Mouse (Mus musculus) G1E (cell line): ENCODE results near the gene Med25. TPM values are rescaled to one million over a fixed set of nuclear protein-coding genes. Genes with fewer than 3 reads are reported as not detected.

Experiments
- ATAC-seq: 2 replicates; pipeline ENCODE4 v1.8.0; 2016; ENCODE audit warnings: mild to moderate bottlenecking; ENCODE audit not compliant: insufficient number of reproducible peaks, poor library complexity, low FRiP score, severe bottlenecking; ENCODE audit errors: extremely low read depth
- DNase-seq: peaks from one replicate; pipeline ENCODE4 v3.0.0; 2012; ENCODE audit warnings: low spot score
- H3K27me3 ChIP-seq: 2 replicates; pipeline ENCODE4 v1.6.1; 2012; ENCODE audit warnings: mild to moderate bottlenecking, low read length, inconsistent platforms; ENCODE audit not compliant: insufficient read depth
- H3K36me3 ChIP-seq: replicated peaks from 2 replicates; pipeline ENCODE3; 2012; ENCODE audit warnings: mild to moderate bottlenecking, inconsistent platforms
- H3K4me1 ChIP-seq: 2 replicates; pipeline ENCODE4 v1.6.1; 2012; ENCODE audit warnings: low read depth, low read length, inconsistent platforms, mixed read lengths; ENCODE audit not compliant: insufficient read depth
- H3K4me3 ChIP-seq: 2 replicates; pipeline ENCODE4 v1.5.1; 2012; ENCODE audit warnings: low read depth, mild to moderate bottlenecking, inconsistent platforms, low read length, moderate library complexity, mixed read lengths
- H3K9me3 ChIP-seq: replicated peaks from 2 replicates; pipeline ENCODE4 v1.6.1; 2012; ENCODE audit warnings: inconsistent platforms
- CTCF ChIP-seq: IDR thresholded peaks from 2 replicates; pipeline ENCODE4 v1.5.1; 2012; ENCODE audit warnings: low read depth, low read length, inconsistent platforms, mixed read lengths
- GATA1 ChIP-seq: IDR thresholded peaks from 2 replicates; pipeline ENCODE4 v1.6.1; 2012; ENCODE audit warnings: borderline replicate concordance, low read length, inconsistent platforms, mixed read lengths
- GATA2 ChIP-seq: IDR thresholded peaks from 2 replicates; pipeline ENCODE4 v1.6.1; 2012; ENCODE audit warnings: low read depth, low read length, inconsistent platforms, borderline replicate concordance
- POLR2AphosphoS5 ChIP-seq: IDR thresholded peaks from 2 replicates; pipeline ENCODE4 v1.6.1; 2012; ENCODE audit warnings: low read depth, low read length, inconsistent platforms; ENCODE audit not compliant: insufficient replicate concordance
- TAL1 ChIP-seq: conservative IDR thresholded peaks from 2 replicates; pipeline ENCODE4 v1.6.1; 2012; ENCODE audit warnings: low read depth, low read length, inconsistent platforms, mixed read lengths
- polyA plus RNA-seq: library from polyadenylated mRNA; stranded (reverse); fragments of >175 nt; gene quantifications from 2 replicates; pipeline ENCODE4 v1.2.3, GENCODE M21; 2012
- total RNA-seq, 2 experiments: library from RNA; stranded (forward) in 1 of 2; stranded (reverse) in 1 of 2; fragments of 200-1000 nt in 1 of 2; fragments of >200 nt in 1 of 2; fragmentation: Nextera tagmentation in 1 of 2; gene quantifications; 2 replicates each; pipeline ENCODE4 v1.2.3; 2014 to 2017

Med25 gene
- total and polyA plus RNA-seq, 3 experiments: 14.0 to 367 (median 96.6) TPM

- Histone ChIP-seq H3K36me3 (peaks cover 97% of the 10 kb centered on the region), H3K4me3 (no peak overlapping the region), H3K4me1 (peaks cover 90% of the 10 kb centered on the region), H3K9me3 (no peaks in the 10 kb centered on the region), H3K27me3 (no peaks in the 10 kb centered on the region)
- no peak for DNase-seq
- ATAC-seq: no peak
- no peak for TF ChIP-seq TAL1
- TF ChIP-seq GATA2: no peak
- TF ChIP-seq POLR2AphosphoS5: no peak
- no peak for TF ChIP-seq GATA1
- no peak for TF ChIP-seq CTCF
Measured at GRCm38 (mm10) chr7:44826771-44827170, 65.7 kb downstream of the Med25 start.

Other genes with a start within 250 kb of the Med25 start
Only the 20 nearest of the 29 such genes appear.
- gene Vrk3, start 144.3 kb downstream of the Med25 start, total RNA-seq (2014; fragmentation: Nextera tagmentation): 44.9 and 48.7 TPM in 2 replicates
- gene Vrk3, start 144.3 kb downstream of the Med25 start, total RNA-seq (2017): 48.8 and 49.0 TPM in 2 replicates
- gene Vrk3, start 144.3 kb downstream of the Med25 start, polyA plus RNA-seq: 72.0 and 82.5 TPM in 2 replicates
- 3.9 and 4.1 TPM in 2 replicates for gene Zfp473, start 141.7 kb downstream of the Med25 start, total RNA-seq (2014; fragmentation: Nextera tagmentation)
- 4.0 and 4.5 TPM in 2 replicates for gene Zfp473, start 141.7 kb downstream of the Med25 start, total RNA-seq (2017)
- gene Zfp473, start 141.7 kb downstream of the Med25 start, polyA plus RNA-seq: 0.14 and 0.33 TPM in 2 replicates
- gene Nup62, start 76.6 kb downstream of the Med25 start, total RNA-seq (2014; fragmentation: Nextera tagmentation): 96.5 and 160 TPM in 2 replicates
- 94.9 and 102 TPM in 2 replicates for gene Nup62, start 76.6 kb downstream of the Med25 start, total RNA-seq (2017)
- 85.4 and 157 TPM in 2 replicates for gene Nup62, start 76.6 kb downstream of the Med25 start, polyA plus RNA-seq
- gene Il4i1, start 76.3 kb downstream of the Med25 start, total RNA-seq (2014; fragmentation: Nextera tagmentation): 4.2 and 14.4 TPM in 2 replicates
- gene Il4i1, start 76.3 kb downstream of the Med25 start, total RNA-seq (2017): 1.3 and 2.4 TPM in 2 replicates
- gene Il4i1, start 76.3 kb downstream of the Med25 start, polyA plus RNA-seq: 3.1 and 3.2 TPM in 2 replicates
- gene Atf5, start 76.1 kb downstream of the Med25 start, total RNA-seq (2014; fragmentation: Nextera tagmentation): 37.7 and 58.5 TPM in 2 replicates
- gene Atf5, start 76.1 kb downstream of the Med25 start, total RNA-seq (2017): 5.2 and 8.6 TPM in 2 replicates
- 282 and 396 TPM in 2 replicates for gene Atf5, start 76.1 kb downstream of the Med25 start, polyA plus RNA-seq
- gene Akt1s1, start 43.7 kb downstream of the Med25 start, total RNA-seq (2014; fragmentation: Nextera tagmentation): 13.3 and 14.4 TPM in 2 replicates
- 23.7 and 32.5 TPM in 2 replicates for gene Akt1s1, start 43.7 kb downstream of the Med25 start, total RNA-seq (2017)
- gene Akt1s1, start 43.7 kb downstream of the Med25 start, polyA plus RNA-seq: 290 and 566 TPM in 2 replicates
- gene Tbc1d17, start 43.6 kb downstream of the Med25 start, total RNA-seq (2014; fragmentation: Nextera tagmentation): 32.3 and 33.5 TPM in 2 replicates
- gene Tbc1d17, start 43.6 kb downstream of the Med25 start, total RNA-seq (2017): 25.7 and 33.5 TPM in 2 replicates
- 65.4 and 75.7 TPM in 2 replicates for gene Tbc1d17, start 43.6 kb downstream of the Med25 start, polyA plus RNA-seq
- 20.5 and 35.8 TPM in 2 replicates for gene Pnkp, start 35.6 kb downstream of the Med25 start, total RNA-seq (2014; fragmentation: Nextera tagmentation)
- gene Pnkp, start 35.6 kb downstream of the Med25 start, total RNA-seq (2017): 28.2 and 36.2 TPM in 2 replicates
- gene Pnkp, start 35.6 kb downstream of the Med25 start, polyA plus RNA-seq: 33.0 and 35.9 TPM in 2 replicates
- gene Ptov1, start 22.9 kb downstream of the Med25 start, total RNA-seq (2014; fragmentation: Nextera tagmentation): 65.9 and 75.4 TPM in 2 replicates
- 27.2 and 33.2 TPM in 2 replicates for gene Ptov1, start 22.9 kb downstream of the Med25 start, total RNA-seq (2017)
- gene Ptov1, start 22.9 kb downstream of the Med25 start, polyA plus RNA-seq: 145 and 150 TPM in 2 replicates
- 13.6 and 17.8 TPM in 2 replicates for gene Fuz, start 3.4 kb upstream of the Med25 start, total RNA-seq (2014; fragmentation: Nextera tagmentation)
- gene Fuz, start 3.4 kb upstream of the Med25 start, total RNA-seq (2017): 16.8 and 19.0 TPM in 2 replicates
- 37.5 and 49.0 TPM in 2 replicates for gene Fuz, start 3.4 kb upstream of the Med25 start, polyA plus RNA-seq
- gene Ap2a1, start 36.8 kb upstream of the Med25 start, total RNA-seq (2014; fragmentation: Nextera tagmentation): 68.8 and 98.0 TPM in 2 replicates
- 19.8 and 30.8 TPM in 2 replicates for gene Ap2a1, start 36.8 kb upstream of the Med25 start, total RNA-seq (2017)
- 92.1 and 98.8 TPM in 2 replicates for gene Ap2a1, start 36.8 kb upstream of the Med25 start, polyA plus RNA-seq
- not detected in 2 replicates for gene Tsks, start 50.5 kb upstream of the Med25 start, total RNA-seq (2014; fragmentation: Nextera tagmentation)
- gene Tsks, start 50.5 kb upstream of the Med25 start, total RNA-seq (2017): not detected in 2 replicates
- 0.29 and 0.44 TPM in 2 replicates for gene Tsks, start 50.5 kb upstream of the Med25 start, polyA plus RNA-seq
- 0.53 and 2.4 TPM in 2 replicates for gene Cpt1c, start 82.1 kb upstream of the Med25 start, total RNA-seq (2014; fragmentation: Nextera tagmentation)
- gene Cpt1c, start 82.1 kb upstream of the Med25 start, total RNA-seq (2017): 0.11 and 0.23 TPM in 2 replicates
- gene Cpt1c, start 82.1 kb upstream of the Med25 start, polyA plus RNA-seq: 0.28 and 0.33 TPM in 2 replicates
- 165 and 169 TPM in 2 replicates for gene Prmt1, start 93.9 kb upstream of the Med25 start, total RNA-seq (2014; fragmentation: Nextera tagmentation)
- gene Prmt1, start 93.9 kb upstream of the Med25 start, total RNA-seq (2017): 97.2 and 113 TPM in 2 replicates
- gene Prmt1, start 93.9 kb upstream of the Med25 start, polyA plus RNA-seq: 89.5 and 105 TPM in 2 replicates
- gene Irf3, start 104.9 kb upstream of the Med25 start, total RNA-seq (2014; fragmentation: Nextera tagmentation): 129 and 135 TPM in 2 replicates
- gene Irf3, start 104.9 kb upstream of the Med25 start, total RNA-seq (2017): 107 and 135 TPM in 2 replicates
- 65.6 and 87.1 TPM in 2 replicates for gene Irf3, start 104.9 kb upstream of the Med25 start, polyA plus RNA-seq
- 11.1 and 13.9 TPM in 2 replicates for gene Bcl2l12, start 106.0 kb upstream of the Med25 start, total RNA-seq (2014; fragmentation: Nextera tagmentation)
- 15.6 and 20.4 TPM in 2 replicates for gene Bcl2l12, start 106.0 kb upstream of the Med25 start, total RNA-seq (2017)
- 65.9 and 74.6 TPM in 2 replicates for gene Bcl2l12, start 106.0 kb upstream of the Med25 start, polyA plus RNA-seq
- 66.0 and 111 TPM in 2 replicates for gene Scaf1, start 123.7 kb upstream of the Med25 start, total RNA-seq (2014; fragmentation: Nextera tagmentation)
- gene Scaf1, start 123.7 kb upstream of the Med25 start, total RNA-seq (2017): 11.3 and 13.5 TPM in 2 replicates
- gene Scaf1, start 123.7 kb upstream of the Med25 start, polyA plus RNA-seq: 203 and 244 TPM in 2 replicates
- gene Rras, start 125.2 kb upstream of the Med25 start, total RNA-seq (2014; fragmentation: Nextera tagmentation): 16.3 and 22.1 TPM in 2 replicates
- 3.1 and 3.2 TPM in 2 replicates for gene Rras, start 125.2 kb upstream of the Med25 start, total RNA-seq (2017)
- 5.6 and 6.9 TPM in 2 replicates for gene Rras, start 125.2 kb upstream of the Med25 start, polyA plus RNA-seq
- gene Prr12, start 160.2 kb upstream of the Med25 start, total RNA-seq (2014; fragmentation: Nextera tagmentation): 36.7 and 42.4 TPM in 2 replicates
- 1.6 and 2.0 TPM in 2 replicates for gene Prr12, start 160.2 kb upstream of the Med25 start, total RNA-seq (2017)
- 91.6 and 98.4 TPM in 2 replicates for gene Prr12, start 160.2 kb upstream of the Med25 start, polyA plus RNA-seq
- 43.6 and 49.1 TPM in 2 replicates for gene Nosip, start 169.7 kb upstream of the Med25 start, total RNA-seq (2014; fragmentation: Nextera tagmentation)
- 38.9 and 49.4 TPM in 2 replicates for gene Nosip, start 169.7 kb upstream of the Med25 start, total RNA-seq (2017)
- gene Nosip, start 169.7 kb upstream of the Med25 start, polyA plus RNA-seq: 104 and 110 TPM in 2 replicates